Mouse (Mus musculus) MN1 (cell line): ENCODE data around the gene Harbi1.
A peak's percentile ranks its signal among the peaks of the same experiment; 100 is the strongest.

ENCODE experiments used
- DNase-seq: peaks from one replicate; pipeline ENCODE4 v3.0.0-alpha.2; 2016; ENCODE audit warnings: low spot score

The Harbi1 gene

DNA sequence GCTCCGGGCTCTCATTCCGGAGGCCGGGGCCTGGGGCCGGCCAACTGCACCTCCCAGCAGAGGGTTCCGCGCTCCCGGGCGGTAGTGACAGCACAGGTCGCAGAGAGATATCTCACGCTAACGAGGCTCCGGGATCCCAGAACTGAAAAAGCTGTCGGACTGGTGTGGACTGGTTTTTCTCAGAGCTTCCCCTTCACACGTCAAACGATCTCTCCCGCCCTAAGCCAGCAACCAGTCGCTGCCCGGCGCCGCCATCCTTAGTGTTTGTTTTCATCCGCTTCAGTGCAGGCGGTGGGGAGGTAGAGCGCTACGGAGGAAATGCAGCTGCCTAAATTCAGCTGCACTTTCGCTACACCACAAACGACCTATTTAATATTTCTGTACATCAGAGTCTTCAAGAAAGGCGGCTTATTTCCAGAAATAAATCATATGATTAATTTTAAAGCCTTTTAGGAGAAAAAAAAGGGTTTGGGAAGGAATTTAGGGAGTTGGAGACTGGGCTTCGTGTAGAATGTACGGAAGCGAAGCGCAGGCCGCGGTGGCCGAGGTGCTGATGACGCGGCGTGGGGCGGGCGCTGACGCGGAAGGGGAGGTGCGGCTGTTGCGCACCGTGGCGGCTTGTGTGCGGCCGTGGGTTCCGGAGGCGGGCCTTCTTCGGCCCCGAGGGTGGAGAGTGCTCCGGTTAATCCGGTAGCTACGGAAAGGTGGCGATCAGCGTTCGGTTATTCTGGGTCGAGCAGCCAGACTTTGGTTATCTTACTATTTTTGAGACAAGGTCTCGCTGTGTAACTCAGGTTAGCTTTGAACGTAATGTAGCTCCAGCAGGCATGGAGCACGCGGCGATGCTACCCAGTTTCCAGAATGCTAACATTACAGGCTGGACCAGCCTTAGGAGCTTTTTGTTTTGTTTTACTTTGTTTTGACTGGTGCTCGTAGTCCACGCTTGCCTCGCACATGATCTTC, at the start of gene Harbi1, which contains the start of gene Atg13:
Harbi1 (plus strand) TSS at position 581 of the 963 bp plus-strand sequence.
Atg13 (minus strand) TSS at position 305 of the 963 bp plus-strand sequence.
- peak; percentile 95 for DNase-seq

DNA sequence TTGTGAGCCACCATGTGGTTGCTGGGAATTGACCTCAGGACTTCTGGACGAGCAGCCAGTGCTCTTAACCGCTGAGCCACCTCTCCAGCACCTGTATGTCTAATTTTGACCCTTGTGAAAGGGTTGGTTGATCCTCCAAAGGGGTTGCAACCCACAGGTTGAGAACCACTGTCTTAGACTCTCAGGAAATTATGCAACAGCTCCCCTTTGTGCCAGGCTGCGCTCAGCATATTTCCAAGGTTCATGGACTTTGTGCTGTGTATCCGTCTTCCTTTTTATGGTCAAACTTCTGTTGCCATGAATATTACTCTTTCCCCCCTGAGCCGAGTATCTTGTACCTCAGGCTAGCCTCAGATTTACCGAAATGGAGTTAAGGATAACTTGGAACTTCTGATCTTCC, 49.7 kb upstream of the Harbi1 start:
- DNase-seq = no peak

GRCm38 (mm10) chr2:91664780-91665179, 45.9 kb upstream of the Harbi1 start:
- DNase-seq = peak; percentile 67

- no peak for DNase-seq
These were observed 44.2 kb upstream of the Harbi1 start for GRCm38 (mm10) chr2:91666386-91666910.

DNA sequence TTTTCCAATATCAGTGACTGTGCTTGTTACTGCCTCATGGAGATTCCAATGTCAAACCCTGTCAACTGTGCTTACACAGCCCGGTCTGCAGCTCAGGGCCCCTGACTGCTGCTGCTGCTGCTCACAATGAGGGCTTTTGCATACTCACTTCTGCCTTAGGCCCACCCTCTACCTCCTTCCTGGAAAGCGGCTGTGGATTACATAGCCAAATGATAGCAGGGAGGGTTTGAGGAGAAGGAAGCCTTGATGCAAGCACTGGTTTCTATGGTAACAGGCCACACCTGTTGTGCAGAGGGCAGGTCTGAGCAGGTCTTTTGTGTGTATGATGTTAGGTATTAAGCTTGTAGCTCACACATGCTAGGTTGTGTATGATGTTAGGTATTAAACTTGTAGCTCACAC, 42.9 kb upstream of the Harbi1 start:
- no peak for DNase-seq

GRCm38 (mm10) chr2:91669326-91669725, 41.3 kb upstream of the Harbi1 start:
- no peak for DNase-seq

DNA sequence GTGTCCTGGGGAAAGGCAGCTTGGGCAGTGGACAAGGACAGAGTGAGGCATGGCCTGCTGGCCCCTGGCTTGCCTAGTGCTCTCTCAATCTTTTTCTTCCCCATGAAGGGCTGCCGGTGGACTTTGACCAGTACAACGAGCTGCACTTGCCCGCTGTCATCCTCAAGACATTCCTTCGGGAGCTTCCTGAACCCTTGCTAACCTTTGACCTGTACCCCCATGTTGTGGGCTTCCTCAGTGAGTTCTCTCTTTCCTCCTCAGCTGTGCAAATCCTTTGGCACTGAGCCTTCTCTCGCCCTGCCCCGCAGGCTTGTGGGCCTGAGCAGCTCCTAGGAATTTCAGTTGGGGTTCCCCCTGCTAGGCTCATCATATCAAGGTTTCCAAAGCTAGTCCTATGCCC, 40.6 kb upstream of the Harbi1 start:
- DNase-seq = no peak

DNA sequence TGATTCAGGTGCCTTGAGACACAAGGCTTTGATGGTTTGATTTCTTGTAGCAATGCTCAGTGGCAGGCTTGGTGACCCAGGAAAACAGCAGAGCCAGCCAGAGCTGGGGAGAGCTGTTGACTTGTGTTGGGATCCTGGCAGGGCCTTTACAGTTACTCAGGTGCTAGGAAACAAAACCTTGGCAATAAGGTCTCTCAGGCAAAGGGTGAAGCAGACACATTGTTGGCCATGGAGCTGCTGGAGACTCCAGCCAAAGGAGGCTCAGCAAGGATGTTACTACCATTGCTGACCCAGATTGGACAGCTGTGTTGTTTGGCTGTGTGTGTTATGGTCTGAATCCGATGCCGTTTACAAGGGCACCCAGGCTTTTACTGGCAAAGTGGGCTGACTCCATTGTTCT, 37.1 kb upstream of the Harbi1 start:
- DNase-seq = no peak

DNA sequence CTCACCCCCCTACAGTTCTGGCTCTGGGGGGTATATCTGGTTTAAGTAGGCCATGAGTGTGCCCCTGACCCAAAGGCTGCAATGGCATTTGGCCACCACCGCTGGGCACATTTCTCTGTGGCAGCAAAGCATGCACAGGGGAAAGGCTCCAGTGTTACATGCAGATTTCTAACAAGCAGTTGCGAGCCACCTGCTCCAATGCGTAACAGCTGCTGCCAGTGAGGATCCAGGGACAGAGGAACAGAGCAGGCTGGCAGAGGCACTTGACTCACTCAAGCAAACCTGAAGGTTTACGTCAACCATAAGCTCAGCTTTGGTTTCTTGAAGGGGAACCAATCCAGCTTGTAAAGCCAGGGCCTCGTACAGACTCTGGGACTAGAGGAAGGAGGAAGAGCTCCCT, 35.8 kb upstream of the Harbi1 start:
- DNase-seq = no peak

DNA sequence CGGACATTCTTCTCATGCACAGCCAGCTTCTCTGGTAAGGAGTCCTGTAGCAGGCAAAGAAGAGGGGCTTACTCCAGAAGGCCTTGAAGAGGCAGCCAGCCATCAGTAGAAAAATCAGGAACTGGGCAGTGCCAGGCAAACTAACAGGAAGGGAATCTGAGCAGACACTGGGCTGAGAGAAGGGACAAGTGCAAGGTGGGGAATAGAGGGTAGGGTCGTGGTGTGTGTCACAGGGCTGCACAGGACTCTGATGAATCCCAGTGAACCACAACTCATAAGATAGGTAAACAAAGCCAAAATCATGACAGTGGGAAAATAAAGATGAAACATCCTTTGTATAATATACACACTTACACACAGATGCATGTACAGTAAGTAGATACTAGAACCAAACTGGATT, 34.2 kb upstream of the Harbi1 start:
- no peak for DNase-seq

DNA sequence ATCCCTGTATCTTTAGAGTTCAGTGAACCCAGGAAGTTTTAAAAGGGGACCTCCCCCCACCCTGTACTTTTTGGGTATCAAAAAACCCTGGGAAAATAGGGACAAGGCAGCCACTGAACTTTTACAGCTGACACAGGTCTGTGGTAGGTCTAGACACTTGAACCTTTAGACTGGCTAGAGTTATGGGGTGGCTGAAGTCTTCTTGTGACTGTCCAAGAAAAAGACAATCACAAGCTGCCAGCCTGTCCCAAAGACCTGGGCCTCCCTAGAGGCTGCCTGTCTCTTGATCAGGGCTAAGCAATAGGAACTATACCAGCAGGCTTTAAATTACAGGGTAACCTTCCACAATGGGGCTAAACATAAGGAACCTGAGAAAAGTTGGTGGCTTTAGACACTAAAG, 33.7 kb upstream of the Harbi1 start:
- no peak for DNase-seq

- peak; percentile 63 for DNase-seq
These were observed 27.8 kb upstream of the Harbi1 start for GRCm38 (mm10) chr2:91682850-91683249.

DNA sequence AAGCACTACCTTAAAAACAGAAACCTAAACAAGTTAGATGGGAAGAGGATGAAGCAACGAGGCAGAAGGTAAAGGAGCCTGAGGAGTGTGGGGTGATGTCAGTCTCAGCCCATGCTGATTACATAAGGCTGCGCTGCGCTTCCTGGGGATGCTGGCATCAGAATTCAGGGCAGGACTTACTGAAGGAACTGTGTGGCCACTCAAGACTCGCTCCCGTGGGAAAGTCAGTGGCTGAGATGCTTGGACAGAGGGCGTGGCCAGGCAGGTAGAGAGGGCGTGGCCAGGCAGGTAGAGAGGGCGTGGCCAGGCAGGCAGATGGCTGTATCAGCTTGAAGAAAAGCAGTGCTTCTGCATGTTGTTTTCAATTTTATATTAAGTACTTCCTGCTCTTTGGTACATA, 26.7 kb upstream of the Harbi1 start:
- no peak for DNase-seq

DNA sequence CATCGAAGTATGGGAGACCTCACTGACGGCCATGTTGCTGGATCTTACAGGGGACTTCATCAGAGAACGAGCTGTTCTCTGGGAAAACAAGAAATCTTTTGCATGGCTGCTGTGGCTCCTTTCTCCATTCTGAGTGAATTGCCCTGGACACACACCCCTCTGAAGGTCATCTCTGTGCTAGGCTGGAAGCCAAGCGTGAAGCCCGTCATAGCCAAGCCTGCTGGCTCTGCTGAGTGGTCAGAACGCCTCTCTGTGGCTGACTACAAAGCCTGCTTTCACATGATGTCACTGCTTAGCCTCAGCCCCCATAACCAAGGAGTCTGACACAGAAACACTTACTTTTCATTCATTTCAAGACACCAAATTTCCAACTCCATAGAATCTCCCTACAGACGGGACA, 21.2 kb upstream of the Harbi1 start:
- no peak for DNase-seq

DNA sequence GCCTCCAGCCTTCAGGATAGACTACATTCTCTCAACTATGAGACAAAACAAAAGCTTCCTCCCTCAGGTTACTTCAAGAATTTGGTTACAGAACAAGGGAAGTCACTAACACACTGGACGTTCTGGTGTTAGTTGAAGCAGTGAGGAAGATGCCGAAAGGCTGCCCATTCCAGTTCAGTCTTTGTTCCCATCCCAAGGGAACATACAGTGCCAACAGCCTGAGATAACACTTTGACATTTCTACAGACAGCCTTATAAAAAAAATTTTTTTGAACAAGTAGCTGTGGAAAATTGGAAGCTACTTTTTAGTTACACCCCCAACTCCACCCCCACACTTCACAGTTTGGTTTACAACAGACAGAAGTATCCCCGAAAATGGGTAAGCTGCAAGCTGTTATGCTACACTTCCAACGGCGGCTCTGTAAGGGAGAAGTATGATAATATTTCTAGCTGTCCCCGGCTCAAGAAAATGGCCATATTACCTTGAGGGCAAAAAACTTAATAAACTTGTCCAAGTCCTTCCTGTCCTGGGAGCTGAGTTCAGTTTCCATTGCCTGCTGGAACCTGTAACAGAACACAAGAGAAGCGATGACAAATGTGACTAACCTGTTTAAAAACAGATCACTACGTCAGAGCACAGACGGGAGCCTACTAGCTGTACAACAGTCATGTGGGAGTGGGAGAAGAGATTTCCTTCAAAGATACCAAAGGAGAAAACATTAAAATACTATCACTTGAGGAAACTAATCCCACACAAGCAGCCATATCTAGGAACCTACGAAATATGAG, 15.0 kb upstream of the Harbi1 start:
- no peak for DNase-seq

GRCm38 (mm10) chr2:91696225-91696590, 14.4 kb upstream of the Harbi1 start:
- no peak for DNase-seq

- no peak for DNase-seq
These were observed 11.4 kb upstream of the Harbi1 start for GRCm38 (mm10) chr2:91699225-91699624.

DNA sequence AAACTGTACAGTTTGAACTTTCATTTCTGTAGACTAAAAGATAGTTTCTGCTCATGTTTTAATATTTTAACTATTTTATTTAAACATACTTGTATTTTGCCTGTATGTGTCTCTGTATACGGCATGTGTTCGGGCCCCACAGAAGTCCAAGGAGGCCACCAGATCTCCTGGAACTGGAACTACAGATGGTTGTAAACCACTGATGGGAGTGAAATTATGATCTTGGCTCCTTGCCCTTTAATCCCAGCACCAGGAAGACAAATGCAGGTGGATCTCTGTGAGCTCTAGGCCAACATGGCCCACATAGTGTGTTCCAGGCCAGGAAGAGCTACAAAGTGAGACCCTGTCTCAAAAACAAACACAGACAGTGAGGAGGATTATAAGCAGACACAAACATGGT, 9.3 kb upstream of the Harbi1 start:
- DNase-seq = no peak

- DNase-seq = no peak
These were observed 4.9 kb upstream of the Harbi1 start for GRCm38 (mm10) chr2:91705736-91706135.

GRCm38 (mm10) chr2:91706456-91706855, 4.2 kb upstream of the Harbi1 start:
- DNase-seq = no peak

DNA sequence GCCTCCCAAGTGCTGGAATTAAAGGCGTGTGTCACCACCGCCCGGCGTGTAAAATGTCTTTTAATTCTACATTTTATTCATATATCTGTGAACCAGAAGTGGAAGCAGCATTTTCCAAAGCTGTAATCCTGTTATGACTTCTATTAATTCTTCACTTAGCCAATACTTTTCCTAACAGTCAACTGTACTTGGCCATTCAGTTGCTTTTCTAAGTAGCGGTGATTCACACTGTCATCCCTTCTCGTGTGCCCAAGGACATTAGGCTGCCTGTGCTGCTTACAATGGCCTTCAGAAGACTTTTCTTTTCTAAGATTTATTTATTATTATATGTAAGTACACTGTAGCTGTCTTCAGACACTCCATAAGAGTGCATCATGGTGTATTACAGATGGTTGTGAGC, 2.3 kb upstream of the Harbi1 start:
- no peak for DNase-seq

DNA sequence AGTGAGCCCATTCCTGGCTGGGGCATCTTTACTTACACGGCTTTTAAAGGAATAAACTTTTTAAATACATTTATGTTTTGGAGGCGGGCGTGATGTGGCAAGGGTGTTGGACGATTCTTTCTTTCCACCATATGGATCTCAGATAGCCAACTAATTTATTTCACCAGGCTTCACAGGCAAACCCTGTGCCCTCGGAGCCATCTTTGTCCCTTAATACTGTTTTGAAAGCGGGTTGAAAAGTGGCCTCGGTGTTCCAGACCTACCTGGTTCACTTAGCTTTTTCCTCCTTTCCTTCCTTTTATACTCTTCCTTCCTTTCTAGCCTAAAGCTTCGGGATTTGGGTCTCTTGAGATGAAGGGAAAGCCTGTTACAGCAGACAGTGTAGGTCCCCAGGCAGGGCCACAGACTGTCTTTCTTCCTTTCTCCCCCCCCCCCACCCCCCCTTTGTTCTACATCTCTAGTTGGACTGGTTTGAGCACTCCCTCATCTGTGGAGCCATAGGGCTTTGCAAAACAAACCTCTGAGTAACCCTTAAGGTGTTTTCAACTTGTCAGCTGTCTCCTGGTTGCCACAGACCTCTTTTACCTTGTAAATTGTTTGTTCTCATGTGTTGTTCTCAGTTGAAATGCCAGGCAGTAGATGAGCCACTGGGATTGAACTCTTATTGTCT, 739 bp downstream of the Harbi1 start:
- DNase-seq = peak; percentile 40
